Mouse (Mus musculus) bone marrow, adult 2 months (tissue): ENCODE data around the gene Cdipt.

Experiments used
- CTCF ChIP-seq: fragments of 200-500 bp; IDR thresholded peaks from 2 replicates; pipeline ENCODE4 v1.5.1; 2011; ENCODE audit warnings: low read length, control low read depth; ENCODE audit not compliant: control insufficient read depth, insufficient read depth
- POLR2A ChIP-seq: fragments of 200-500 bp; IDR thresholded peaks from 2 replicates; pipeline ENCODE4 v1.6.1; 2011; ENCODE audit warnings: low read depth, mild to moderate bottlenecking, control low read depth, low read length, borderline replicate concordance; ENCODE audit not compliant: control insufficient read depth

DNA sequence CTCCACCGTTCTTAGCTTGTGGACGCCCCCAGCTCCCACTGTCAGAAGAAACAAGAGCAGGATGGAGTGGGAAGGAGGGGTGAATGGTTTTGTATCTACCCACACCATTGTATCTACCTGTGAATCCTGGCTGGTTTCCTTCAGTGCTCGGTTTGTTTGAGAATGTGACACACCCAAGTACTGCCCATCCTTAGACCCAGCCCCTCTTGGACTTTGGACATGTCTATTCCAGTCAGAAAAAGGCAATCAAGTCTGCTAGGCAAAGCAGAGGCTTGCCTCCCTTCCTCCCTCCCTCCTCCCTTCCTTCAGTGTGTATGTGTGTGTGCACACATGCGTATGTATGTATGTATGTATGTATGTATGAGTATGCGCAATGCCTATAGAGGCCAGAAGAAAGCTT lies 27.9 kb downstream of the Cdipt start:
- TF ChIP-seq CTCF (no peak), POLR2A (no peak)
